9 mouse cellular contexts compared by ENCODE assay signal in genomic region chr13:45903519-45904274, GRCm38 (mm10).
DNase-seq lines count a peak whose midpoint lies in the region; ATAC-seq and TF ChIP-seq lines count a peak whose summit lies in the region.
"Had no signal": no experiment of that assay in that cellular context is flagged by ENCODE, and none has a peak within 500 bp of the region (broad histone marks: within the 10 kb centered on the region; RNA-seq: fewer than 3 reads in every experiment).

No protein-coding gene starts in this region.

- ATAC-seq in hindbrain, embryonic 16.5 days, result no peak
- ATAC-seq in hindbrain, postnatal 0 days, result no peak
- ATAC-seq in megakaryocyte-erythroid progenitor cell, adult 5-6 weeks (replicated peaks; ENCODE audit: low FRiP score, low TSS enrichment, poor library complexity, severe bottlenecking), result peak; percentile 76
- ATAC-seq: inflammation-experienced regulatory T-cells, adult 6 months had no signal

- 80% methylated on average over 12 of the region's 12 CpGs for WGBS in hindbrain, embryonic 16.5 days
- WGBS in hindbrain, postnatal 0 days, result 70% methylated on average over 12 of the region's 12 CpGs
- WGBS in bone marrow, adult 2 months, result 11% methylated on average over 12 of the region's 12 CpGs
- whole genome bisulfite sequencing in midbrain, embryonic 10.5 days, result 86% methylated on average over 12 of the region's 12 CpGs

- no peak overlapping the region for H3K9ac ChIP-seq in hindbrain, embryonic 16.5 days (ENCODE audit: low read depth, low read length)
- no peak overlapping the region for H3K9ac ChIP-seq in hindbrain, postnatal 0 days (replicated peaks; ENCODE audit: low read length)

- peaks cover 13% of the 10 kb centered on the region for H3K4me1 ChIP-seq in hindbrain, embryonic 16.5 days (ENCODE audit: control insufficient read depth, insufficient read depth, low read depth, low read length)
- H3K4me1 ChIP-seq in hindbrain, postnatal 0 days (ENCODE audit: insufficient read depth, low read length), result peaks cover 8% of the 10 kb centered on the region
- peaks cover 3% of the 10 kb centered on the region for H3K4me1 ChIP-seq in bone marrow, adult 2 months (ENCODE audit: control insufficient read depth, insufficient read depth, low read length)
- peaks cover 36% of the 10 kb centered on the region for H3K4me1 ChIP-seq in midbrain, embryonic 10.5 days

- no peak for TF ChIP-seq CTCF in hindbrain, postnatal 0 days (IDR thresholded peaks at IDR 0.05; ENCODE audit: low read depth)
- no peak for TF ChIP-seq CTCF in bone marrow, adult 2 months (IDR thresholded peaks at IDR 0.05; ENCODE audit: control insufficient read depth, insufficient read depth, low read length)

- no peaks in the 10 kb centered on the region for H3K36me3 ChIP-seq in hindbrain, embryonic 16.5 days (ENCODE audit: control insufficient read depth, insufficient read depth, low read length)
- no peaks in the 10 kb centered on the region for H3K36me3 ChIP-seq in hindbrain, postnatal 0 days (ENCODE audit: insufficient read depth, low read length)
- no peaks in the 10 kb centered on the region for H3K36me3 ChIP-seq in midbrain, embryonic 10.5 days

- no peaks in the 10 kb centered on the region for H3K27me3 ChIP-seq in hindbrain, embryonic 16.5 days (replicated peaks; ENCODE audit: control insufficient read depth, insufficient read depth, low read length)
- no peaks in the 10 kb centered on the region for H3K27me3 ChIP-seq in hindbrain, postnatal 0 days (ENCODE audit: insufficient read depth, low read length)
- H3K27me3 ChIP-seq in midbrain, embryonic 10.5 days (ENCODE audit: low read depth, poor library complexity, severe bottlenecking), result no peaks in the 10 kb centered on the region

- H3K4me2 ChIP-seq in hindbrain, embryonic 16.5 days (ENCODE audit: low read length), result no peak overlapping the region
- no peak overlapping the region for H3K4me2 ChIP-seq in hindbrain, postnatal 0 days (ENCODE audit: low read depth, low read length)

- H3K4me3 ChIP-seq in hindbrain, embryonic 16.5 days (ENCODE audit: low read length), result no peak overlapping the region
- H3K4me3 ChIP-seq in hindbrain, postnatal 0 days (ENCODE audit: low read length), result no peak overlapping the region
- peak overlapping the region; percentile 0 for H3K4me3 ChIP-seq in bone marrow, adult 2 months (replicated peaks; ENCODE audit: control insufficient read depth, low read depth, low read length)
- no peak overlapping the region for H3K4me3 ChIP-seq in midbrain, embryonic 10.5 days

- no peaks in the 10 kb centered on the region for H3K9me3 ChIP-seq in hindbrain, embryonic 16.5 days (ENCODE audit: control insufficient read depth, low read length)
- H3K9me3 ChIP-seq in hindbrain, postnatal 0 days (ENCODE audit: low read length), result no peaks in the 10 kb centered on the region
- no peaks in the 10 kb centered on the region for H3K9me3 ChIP-seq in midbrain, embryonic 10.5 days (replicated peaks)

- DNase-seq in hindbrain, postnatal 0 days (ENCODE audit: low spot score), result no peak
- DNase-seq in kidney, adult 9 months, result peak; percentile 83
- DNase-seq in embryo, embryonic 9.5 days (ENCODE audit: extremely low spot score), result no peak
- no peak for DNase-seq in frontal cortex, adult 2 months (ENCODE audit: extremely low spot score in 1 of 2, low spot score in 1 of 2)
- DNase-seq in midbrain, embryonic 10.5 days (ENCODE audit: low spot score), result no peak

- H3K27ac ChIP-seq in hindbrain, embryonic 16.5 days (ENCODE audit: low read depth, low read length), result peak overlapping the region; percentile 31; the same call in 1 of the 2 replicates
- no peak overlapping the region for H3K27ac ChIP-seq in hindbrain, postnatal 0 days
- peak overlapping the region; percentile 79; the same call in 1 of the 2 replicates for H3K27ac ChIP-seq in bone marrow, adult 2 months (ENCODE audit: control insufficient read depth, insufficient read depth, low read depth, low read length, poor library complexity)
- H3K27ac ChIP-seq in midbrain, embryonic 10.5 days (replicated peaks), result no peak overlapping the region

- no peak for TF ChIP-seq POLR2A in bone marrow, adult 2 months (IDR thresholded peaks at IDR 0.05; ENCODE audit: borderline replicate concordance, control insufficient read depth, low read depth, low read length)

Comparison
In these comparisons a context has a peak if more than half of its experiments do, and no peak if none do; other contexts are left out.
1. H3K27ac ChIP-seq: peak in hindbrain, embryonic 16.5 days (single experiment) and bone marrow, adult 2 months (single experiment); none in hindbrain, postnatal 0 days (single experiment) and midbrain, embryonic 10.5 days (single experiment).